Mouse (Mus musculus) common myeloid progenitor, adult 5-6 weeks (primary cell): ENCODE results near the gene Galnt10. TPM values are rescaled to one million over a fixed set of nuclear protein-coding genes. Genes with fewer than 3 reads are reported as not detected.

Experiments used
- ATAC-seq: replicated peaks from 2 replicates; pipeline ENCODE4 v1.8.0; 2016; ENCODE audit warnings: low read depth, mild to moderate bottlenecking, moderate TSS enrichment, inconsistent platforms; ENCODE audit not compliant: poor library complexity, severe bottlenecking
- total RNA-seq: library from RNA; stranded (forward); fragments of 200-1000, 187-1606 nt; gene quantifications from 2 replicates; pipeline ENCODE4 v1.2.3, GENCODE M21; 2017

Galnt10 gene
- total RNA-seq, 1 experiment from 2014 or later, result 15.1 TPM

DNA sequence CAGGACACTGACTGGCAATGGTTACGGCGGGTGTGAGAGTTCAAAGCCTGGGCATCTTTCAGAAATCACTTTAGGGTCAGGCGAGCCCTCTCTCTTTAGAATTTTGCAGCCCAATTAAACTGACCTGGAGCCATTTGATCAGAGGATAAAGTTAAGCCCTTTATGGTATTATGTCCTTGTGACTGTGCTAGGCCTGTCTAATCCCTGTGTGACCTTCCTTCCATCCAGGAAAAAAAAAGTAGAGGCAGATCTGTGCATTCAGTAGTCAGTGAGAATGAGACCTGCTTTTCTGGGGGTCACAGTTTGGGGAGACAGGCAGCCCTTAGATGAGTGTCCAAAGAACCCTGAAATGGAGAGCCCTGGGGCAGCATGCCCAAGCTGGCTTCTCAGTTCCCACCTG is 71.5 kb downstream of the Galnt10 start:
- no peak for ATAC-seq

DNA sequence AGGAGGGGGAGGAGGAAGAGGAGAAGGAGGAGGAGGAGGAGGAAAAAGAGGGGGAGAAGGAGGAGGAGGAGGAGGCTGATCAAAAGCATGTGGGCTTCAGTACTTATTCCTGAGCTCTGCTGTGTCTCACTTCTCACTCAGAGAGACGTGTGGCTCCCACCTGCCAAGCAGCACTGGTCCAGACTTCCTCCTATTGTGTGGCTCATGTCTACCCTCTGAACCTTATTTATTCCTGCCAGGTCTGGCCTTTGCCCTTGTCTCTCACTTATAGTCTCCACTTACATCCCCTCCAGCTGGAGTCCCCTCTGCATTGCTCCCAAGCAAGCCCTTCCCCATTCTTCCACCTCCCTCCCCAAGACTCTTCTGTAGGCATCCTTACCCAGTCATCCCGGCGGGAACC is 72.2 kb downstream of the Galnt10 start:
- no peak for ATAC-seq

DNA sequence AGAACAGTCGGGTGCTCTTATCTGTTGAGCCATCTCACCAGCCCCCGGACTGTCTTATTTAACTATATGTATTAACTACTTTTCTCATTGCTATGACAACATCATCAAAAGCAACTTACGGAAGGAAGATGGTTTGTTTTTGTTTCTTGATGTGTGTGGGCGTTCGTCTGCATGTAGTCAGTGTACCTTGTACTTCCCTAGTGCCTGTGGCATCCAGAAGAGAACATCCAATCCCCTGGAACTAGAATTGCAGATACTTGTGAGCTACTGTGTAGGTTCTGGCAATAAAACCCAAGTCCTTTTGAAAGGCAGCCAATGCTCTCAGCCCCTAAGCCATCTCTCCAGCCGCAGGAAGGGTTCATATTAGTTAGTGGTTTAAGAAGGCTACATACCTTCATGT is 72.8 kb downstream of the Galnt10 start:
- ATAC-seq, result no peak

DNA sequence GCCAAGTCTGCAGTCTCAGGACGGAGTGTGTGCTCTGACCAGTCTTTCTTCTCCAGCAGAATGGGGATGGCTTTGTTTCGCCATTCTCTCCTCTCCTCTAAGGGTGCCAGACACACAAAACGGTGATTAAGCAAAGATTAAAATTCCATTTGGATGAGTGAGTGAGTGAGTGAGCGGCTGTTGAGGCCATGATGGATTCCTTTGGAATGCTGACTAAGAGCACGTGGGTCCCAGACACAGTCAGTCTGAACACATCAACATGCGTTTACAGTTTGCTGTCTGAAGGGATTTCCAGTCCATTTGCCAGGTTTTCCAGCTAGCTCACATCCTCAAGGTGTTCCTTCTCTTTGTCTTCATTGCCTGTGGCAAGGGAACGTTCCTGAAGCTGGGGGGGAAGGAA is 74.4 kb downstream of the Galnt10 start:
- no peak for ATAC-seq

DNA sequence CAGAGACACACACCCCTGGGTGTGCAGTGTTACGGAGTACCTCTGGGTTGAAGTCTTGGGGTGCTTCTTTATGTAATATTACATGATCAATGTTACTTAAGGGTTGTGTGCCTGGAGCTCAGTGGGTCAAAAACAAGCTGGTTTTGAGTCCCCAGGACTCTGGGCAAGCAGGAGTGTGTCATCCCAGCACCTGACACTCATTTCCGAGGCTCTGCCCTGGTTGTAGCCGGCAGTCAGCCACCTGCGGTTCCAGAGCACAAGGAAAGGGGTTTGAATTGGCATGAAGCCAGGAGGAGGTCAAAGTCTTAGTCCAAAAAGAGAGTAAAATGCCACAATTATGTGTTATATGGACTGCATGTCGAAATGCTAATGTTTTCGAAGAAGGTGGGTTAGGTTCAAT is 74.8 kb downstream of the Galnt10 start:
- ATAC-seq, result no peak

DNA sequence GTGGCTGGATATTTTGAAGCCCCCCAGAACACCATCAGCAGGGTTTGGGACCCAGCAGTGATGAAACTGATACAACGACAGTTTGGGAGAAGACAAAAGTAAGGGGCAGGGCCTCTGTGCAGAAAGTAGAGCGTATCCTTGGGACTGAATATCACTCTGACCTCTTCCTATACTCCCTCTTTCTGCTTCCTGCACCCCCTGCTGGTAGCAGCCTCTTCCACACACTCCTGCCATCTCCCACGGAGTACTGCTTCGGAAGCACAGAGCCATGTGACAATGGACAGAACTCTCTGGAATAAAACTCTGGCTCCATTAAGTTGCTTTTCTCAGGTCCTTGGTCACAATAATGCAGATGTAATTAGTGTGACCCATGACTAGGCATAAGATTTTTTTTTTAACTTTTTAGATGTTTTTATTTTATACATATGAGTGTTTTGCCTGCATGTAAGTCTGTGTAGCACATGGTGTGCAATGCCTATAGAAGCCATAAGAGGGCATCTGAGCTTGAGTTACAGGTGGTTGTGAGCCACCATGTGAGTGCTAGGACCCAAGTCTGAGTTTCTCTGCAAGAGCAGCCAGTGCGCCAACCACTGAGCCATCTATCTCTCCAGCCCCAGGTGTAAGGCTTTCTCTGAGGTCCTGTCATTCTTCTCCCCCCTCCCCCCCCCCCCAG is 79.7 kb downstream of the Galnt10 start:
- no peak for ATAC-seq

DNA sequence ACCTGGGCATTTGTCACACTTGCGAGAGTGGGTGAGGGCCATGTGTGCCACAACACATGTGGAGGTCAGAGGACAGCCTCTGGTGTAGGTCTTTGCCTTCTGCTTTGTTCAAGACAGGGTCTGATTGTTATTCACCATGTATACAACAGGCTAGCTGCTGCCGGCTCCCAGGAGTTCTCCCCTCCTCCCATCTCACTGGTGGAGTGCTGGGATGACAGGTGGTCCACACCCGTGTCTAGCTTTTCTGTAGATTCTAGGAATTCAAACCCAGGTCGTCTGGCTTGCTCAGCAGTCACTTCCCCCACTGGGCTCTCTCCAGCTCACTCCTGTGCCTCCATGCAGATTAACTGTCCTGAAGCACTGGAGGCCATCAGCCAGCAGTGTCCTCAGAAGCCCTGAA is 80.7 kb downstream of the Galnt10 start:
- ATAC-seq, result no peak

DNA sequence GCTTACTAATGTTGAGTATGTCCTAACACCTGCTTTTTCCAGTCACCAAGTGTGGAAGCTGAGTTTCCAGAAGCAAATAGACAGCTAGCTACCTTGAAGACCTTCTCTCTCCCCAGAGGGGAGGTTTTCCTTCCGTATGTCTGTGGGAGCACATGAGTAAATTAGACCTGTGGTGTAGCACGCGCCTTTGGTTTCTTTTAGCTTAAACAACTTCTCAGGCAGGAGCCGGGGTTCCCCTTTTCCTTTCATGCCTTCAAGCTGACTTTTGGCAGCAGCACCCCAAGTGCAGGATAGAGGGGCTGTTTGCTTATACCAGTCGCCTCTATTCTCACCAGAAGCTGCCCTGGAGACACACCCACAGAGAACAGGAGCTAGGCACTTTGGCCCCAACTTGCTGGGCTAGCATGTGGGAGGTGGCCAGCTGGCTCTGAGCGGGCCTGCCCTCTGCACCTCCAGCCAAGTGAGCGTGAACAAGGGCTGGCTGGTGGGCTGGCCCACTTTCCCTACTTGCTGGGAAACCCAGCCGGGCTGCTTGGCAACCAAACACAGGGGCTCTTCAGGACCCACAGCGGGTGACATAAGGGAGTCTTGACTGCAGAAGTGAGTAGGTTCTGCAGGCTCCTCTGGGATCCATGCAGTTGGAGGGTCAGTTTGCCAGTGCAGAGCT is 82.2 kb downstream of the Galnt10 start:
- ATAC-seq, result peak; percentile 67

DNA sequence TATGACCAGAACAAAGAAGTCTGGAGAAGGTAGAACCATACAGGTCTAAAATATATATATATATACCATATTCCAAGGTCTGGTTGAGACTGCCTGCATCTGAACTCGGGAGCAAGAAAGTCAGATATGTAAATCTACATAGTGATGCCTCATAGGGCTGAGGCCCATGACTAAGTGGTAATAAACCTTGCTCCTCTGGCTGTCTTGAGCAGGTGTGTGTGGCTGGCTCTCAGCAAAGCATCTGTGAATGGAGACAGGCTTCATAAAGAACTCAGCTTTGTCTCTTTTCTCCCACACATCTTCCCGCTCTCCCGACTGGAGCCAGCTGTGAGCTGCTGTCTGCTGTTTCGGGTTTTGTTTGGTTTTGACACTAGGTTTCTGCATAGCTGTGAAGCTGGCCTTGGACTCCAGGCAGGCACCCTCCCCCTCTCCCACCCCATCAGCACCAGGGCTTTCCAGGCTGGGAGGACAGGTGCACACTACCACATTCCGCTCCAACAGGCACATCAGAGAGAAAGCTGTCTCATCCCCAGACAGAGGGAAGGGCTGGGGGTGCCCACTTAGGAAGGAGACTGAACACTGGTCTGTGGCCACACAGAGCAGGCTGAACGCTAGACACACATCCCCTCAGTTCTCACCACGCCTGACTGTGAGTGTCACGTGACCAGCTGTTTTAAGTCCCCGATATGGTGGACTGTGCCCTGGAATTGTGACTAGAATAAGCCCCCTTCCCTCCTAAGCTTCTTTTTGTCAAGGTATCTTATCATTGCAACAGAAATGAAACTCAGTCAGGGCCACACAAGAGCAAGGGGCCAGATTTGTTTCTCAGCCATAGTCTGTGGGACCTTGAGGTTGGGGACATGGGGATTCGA is 87.4 kb downstream of the Galnt10 start:
- ATAC-seq, result no peak

DNA sequence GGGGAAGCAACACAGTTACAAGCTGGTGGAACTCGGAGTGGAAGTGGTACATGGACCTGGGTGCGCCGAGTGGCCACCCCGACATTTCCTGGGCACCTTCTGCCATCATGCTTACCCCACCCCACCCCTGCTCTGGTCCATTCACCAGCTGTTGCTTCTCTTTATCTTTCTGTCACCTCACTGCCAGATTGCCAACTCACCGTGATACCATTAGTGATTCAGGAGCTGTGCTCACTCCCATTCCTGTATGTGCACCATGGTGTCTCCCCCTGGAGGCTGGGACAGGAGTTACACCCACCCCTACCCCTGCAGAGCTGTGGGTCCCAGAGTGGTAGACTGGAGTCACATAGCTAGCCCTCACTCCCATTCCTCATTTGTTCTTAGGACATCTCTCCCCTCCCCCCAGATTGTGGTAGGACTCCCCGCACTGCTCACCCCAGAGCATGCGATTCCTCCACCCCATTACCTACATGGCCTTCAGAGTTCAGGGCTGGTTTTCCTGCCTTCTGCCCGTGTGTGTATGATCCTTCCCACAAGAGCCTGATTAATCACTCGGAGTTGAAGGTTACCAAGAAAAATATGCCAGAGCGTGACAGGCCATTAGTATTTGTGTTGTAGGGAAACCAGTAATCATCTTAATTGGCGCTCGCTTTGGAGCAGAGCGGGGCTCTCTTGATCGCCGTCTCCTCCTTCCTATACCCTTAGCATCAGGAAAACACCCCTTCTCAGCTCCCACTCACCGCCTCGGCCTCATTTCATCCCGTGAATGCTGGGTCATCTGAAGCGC is 102.2 kb downstream of the Galnt10 start:
- ATAC-seq, result peak; percentile 68; the same call in 1 of the 2 replicates

DNA sequence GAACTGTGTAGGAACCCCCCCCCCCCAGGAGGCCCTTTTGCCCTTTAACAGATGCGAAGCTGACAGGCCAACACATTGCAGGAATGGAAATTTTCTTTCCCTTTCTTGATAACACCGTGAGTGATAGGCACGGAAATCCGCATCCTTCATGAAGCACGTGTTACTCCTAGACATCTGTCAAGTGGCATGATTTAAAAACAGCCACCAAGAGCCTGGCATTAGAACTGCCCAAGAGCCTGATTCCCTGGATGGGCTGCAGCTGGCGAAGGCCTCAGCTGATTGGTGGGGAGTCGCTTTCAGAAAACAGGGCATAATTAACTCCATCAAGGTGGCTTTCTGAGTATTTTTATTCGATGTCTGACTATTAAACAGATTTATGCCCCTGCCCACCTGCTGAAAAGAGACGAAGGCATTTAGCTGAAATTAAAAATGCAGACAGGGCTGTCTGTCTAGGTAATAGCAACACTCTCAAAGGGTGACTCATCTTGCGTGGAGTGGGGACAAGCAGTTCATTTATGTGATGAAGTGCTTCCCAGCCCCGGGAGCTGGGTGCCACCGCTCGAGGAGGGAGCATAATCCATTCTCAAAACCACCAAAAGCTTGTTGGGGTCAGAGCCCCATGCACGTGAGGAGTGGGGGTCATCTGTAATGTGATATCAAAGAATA is 108.4 kb downstream of the Galnt10 start:
- no peak for ATAC-seq

DNA sequence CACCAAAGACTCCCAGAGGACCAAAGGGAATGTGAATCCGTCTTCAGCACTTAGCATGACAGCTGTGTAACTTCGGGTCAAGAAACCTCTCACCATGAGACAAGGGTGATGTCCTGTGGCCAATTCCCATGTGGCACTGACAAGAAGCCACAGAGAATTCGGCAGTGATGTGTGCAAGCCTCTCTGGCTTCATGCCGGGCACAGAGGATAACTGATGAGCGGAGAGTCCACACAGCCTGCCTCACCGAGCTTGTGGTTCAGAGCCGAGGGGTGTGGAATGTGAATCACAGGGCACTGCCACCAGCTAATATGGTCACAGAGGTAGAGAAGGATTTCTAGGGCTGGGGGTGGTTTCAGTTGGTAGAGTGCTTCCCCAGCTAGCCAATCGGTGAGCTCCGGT is 113.4 kb downstream of the Galnt10 start:
- no peak for ATAC-seq

DNA sequence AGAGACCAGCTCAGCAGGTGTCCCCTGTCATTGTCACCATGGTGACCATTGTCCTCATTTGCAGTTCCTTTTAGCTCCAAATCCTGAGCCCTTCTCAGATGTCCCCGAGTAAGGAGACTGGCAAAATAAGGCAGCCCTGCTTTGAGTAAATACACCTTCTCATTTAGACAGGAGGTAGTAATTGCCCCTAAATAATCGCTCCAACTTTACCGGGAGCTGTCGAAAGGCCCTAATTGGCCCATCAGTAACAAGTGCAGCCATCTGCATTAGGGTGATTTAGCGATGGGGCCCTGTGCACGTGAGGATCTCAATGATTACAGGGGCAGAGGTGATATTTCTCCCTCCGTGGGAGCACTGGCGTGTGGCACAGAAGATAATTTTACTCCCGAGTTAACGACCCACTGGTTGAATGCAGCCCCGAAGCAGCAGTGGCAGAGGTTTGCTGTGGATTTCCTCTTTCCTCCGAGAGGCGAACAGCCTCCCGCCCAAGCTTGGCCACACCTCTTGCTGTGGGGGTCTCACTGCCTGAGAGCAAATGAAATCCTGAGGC is 115.3 kb downstream of the Galnt10 start:
- ATAC-seq, result no peak; the same call in 1 of the 2 replicates

DNA sequence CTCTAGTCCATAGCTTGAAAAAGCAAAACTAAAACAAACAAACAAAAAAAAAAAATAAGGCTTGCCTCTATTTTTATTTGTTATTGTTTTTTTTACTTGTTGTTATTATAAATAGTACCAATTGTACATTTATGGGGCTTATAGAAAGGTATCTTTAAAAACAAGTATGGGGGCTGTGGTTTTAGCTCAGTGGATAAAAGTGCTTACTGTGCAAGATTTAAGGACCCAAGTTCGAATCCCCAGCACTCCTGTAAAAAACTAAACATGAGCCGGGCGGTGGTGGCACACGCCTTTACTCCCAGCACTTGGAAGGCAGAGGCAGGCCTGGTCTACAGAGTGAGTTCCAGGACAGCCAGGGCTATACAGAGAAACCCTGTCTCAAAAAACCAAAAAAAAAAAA is 116.1 kb downstream of the Galnt10 start:
- ATAC-seq, result no peak

DNA sequence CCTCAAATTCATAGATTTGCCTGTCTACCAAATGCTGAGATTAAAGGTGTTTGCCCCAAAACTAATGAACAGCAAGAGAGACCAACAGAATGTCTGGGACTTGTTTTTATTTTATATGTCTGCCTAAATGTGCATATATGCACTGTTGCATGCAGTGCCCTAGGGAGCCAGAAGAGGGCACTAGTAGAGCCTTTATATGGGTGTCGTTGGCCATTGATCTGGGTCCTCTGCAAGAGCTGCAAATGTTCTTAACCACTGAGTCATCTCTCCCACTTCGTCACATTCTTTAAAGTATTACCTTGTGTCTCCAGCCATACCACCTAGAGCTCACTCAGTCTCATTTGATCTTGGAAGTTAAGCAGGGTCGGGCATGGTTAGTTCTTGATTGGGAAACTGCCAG is 118.9 kb downstream of the Galnt10 start:
- no peak for ATAC-seq

DNA sequence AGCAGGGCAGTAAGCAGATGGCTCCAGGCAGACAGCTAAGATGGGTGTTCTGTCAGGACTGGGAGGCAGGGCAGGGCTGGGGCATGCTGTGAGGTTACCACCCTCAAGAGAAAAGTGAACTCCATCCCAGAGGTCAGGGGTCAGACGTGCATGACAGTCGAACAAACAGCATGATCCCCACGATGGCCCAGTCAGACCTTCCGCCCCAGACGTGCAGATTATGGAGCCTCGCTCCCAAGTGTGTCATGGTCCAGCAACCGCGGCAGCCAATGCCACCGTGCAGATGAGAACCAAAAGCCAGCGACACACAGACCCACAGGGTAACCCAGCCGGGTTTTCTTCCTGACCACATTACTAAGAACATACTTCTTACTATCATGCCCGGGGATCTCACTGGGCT is 121.4 kb downstream of the Galnt10 start:
- no peak for ATAC-seq

DNA sequence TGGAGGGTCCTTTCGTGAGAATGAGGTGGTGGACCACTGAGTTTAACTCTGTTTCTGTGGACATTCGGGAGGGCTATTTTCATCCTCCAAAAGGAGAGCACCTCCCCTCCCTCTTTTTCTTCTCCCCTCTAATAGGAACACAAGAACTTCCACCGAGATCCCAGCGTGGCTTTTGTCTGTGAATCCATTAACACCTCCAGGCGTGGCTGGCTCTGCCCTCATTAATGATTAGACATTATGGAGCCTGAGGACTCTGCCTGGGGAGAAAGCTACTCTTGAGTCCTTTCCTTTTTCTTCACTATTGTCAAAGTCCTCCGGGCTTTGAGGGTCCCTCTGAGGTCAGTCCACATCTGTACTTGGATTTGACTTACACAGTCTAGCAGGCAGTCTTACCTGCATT is 121.9 kb downstream of the Galnt10 start:
- no peak for ATAC-seq

DNA sequence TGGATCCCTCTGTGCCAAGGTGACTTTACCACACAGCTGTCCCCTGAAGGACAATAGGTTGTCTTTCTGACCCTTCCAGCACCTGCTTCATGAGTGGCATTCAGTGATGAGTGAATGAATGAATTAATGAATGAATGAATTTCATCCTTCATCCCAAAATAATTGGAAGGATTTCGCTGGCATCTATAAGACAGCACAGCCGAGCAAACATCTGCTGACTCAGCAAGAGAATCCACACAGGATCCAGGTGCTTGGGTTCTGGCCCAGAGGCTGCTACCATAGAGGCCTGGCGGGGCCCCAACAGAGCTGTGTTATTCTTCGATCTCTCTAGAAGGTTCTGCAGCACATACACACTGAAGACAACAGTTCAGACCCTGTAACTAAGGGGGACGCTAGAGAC is 125.5 kb downstream of the Galnt10 start:
- ATAC-seq, result no peak

DNA sequence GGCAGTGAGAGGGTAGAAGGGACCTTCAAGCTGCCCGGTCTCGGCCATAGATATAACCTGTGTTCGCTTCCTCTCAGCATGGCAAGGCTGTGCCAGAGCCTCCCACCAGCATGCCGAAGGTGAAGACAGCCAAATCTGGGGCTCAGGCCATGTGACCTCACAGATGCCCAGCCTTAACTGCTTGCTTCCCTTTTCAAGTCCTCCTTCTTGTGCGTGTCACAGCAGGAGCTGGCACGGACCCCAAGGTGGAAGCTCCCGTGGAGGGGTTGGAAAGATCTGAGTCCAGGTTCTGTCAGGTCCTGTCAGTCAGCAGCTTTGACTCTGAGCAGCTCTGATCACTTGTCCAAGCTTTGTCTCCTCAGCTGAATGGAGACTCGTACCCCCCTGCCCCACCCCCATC is 126.4 kb downstream of the Galnt10 start:
- ATAC-seq, result no peak

DNA sequence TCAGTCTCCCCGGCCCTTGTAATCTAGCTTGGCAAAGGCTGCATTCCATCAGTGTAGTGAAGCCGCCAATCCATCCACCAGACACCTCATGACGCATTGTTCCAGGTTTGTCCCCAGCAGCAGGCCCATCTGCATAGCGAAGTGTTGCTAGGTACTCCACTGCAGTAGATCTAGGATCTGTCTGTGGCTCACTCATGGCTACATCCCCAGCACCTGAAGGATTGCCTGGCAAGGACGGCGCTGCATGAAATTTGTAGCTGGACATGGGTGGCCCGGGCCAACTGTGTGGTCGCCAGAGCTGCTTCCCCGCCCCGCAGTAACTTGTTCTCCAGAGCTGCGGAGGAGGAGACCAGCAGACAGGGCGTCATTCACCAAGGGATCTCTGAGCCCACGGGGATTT is 128.2 kb downstream of the Galnt10 start:
- no peak for ATAC-seq
